Mouse (Mus musculus) kidney, embryonic 15.5 days (tissue): ENCODE data around the gene Dtl. TPM values are rescaled to one million over a fixed set of nuclear protein-coding genes. Genes with fewer than 3 reads are reported as not detected.

Experiments
- ATAC-seq: fragments of 200-750 bp; cut with Nextera tagmentation; replicated peaks from 2 replicates; pipeline ENCODE4 v1.8.0; 2017; ENCODE audit warnings: moderate TSS enrichment; ENCODE audit not compliant: low FRiP score
- H3K27ac ChIP-seq: fragments of 300-500 bp; sonication (generic); 2 replicates; pipeline ENCODE4 v1.5.1; 2015; ENCODE audit warnings: mild to moderate bottlenecking, inconsistent platforms
- H3K27me3 ChIP-seq: fragments of 300-500 bp; sonication (generic); 2 replicates; pipeline ENCODE4 v1.6.1; 2015; ENCODE audit warnings: inconsistent platforms
- H3K36me3 ChIP-seq: fragments of 300-500 bp; sonication (generic); 2 replicates; pipeline ENCODE4 v1.6.1; 2015; ENCODE audit warnings: inconsistent platforms
- H3K4me1 ChIP-seq: fragments of 300-500 bp; sonication (generic); 2 replicates; pipeline ENCODE4 v1.6.1; 2015; ENCODE audit warnings: inconsistent platforms
- H3K4me2 ChIP-seq: fragments of 300-500 bp; sonication (generic); 2 replicates; pipeline ENCODE4 v1.6.1; 2015; ENCODE audit warnings: moderate library complexity, mild to moderate bottlenecking, inconsistent platforms
- H3K4me3 ChIP-seq: fragments of 300-500 bp; sonication (generic); replicated peaks from 2 replicates; pipeline ENCODE4 v1.5.1; 2015; ENCODE audit warnings: mild to moderate bottlenecking, inconsistent platforms
- H3K9ac ChIP-seq: fragments of 300-500 bp; sonication (generic); 2 replicates; pipeline ENCODE4 v1.6.1; 2015; ENCODE audit warnings: mild to moderate bottlenecking, inconsistent platforms
- H3K9me3 ChIP-seq: fragments of 300-500 bp; sonication (generic); replicated peaks from 2 replicates; pipeline ENCODE4 v1.6.1; 2016; ENCODE audit warnings: inconsistent platforms
- WGBS: fragments of 180-500 bp; shearing (Covaris S2); methylation state at CpG from one replicate; pipeline ENCODE4 v1.1.7; 2015; ENCODE audit warnings: mixed read lengths; 5-methylcytosine and 5-hydroxymethylcytosine counted together
- polyA plus RNA-seq: library from polyadenylated mRNA; unstranded; fragments of >200 nt; fragmentation: Nextera tagmentation; extraction: Ambion mirVana; gene quantifications from 2 replicates; pipeline ENCODE4 v1.2.1, GENCODE M21; 2015

Gene Dtl
- polyA plus RNA-seq, result 59.7 and 60.1 TPM in 2 replicates

GRCm38 (mm10) chr1:191575458-191576247 is at the start of gene Dtl, which contains the start of gene Ints7:
Gene Dtl, minus strand, starts transcription at chr1:191575544.
Gene Ints7, plus strand, starts transcription at chr1:191575636.
- H3K36me3 ChIP-seq, result peaks cover 20% of the 10 kb centered on the region
- H3K27me3 ChIP-seq, result no peaks in the 10 kb centered on the region
- peak within 1 kb of the TSS; percentile 97 for H3K27ac ChIP-seq
- WGBS, result under 1% methylated on average over 70 of the region's 70 CpGs
- ATAC-seq, result peak; percentile 98
- 0 out of 2 replicates have a peak, but pooled peaks cover 3% of the 10 kb centered on the region for H3K9me3 ChIP-seq
- peak within 1 kb of the TSS; percentile 96 for H3K4me3 ChIP-seq
- peaks cover 31% of the 10 kb centered on the region for H3K4me1 ChIP-seq
- H3K4me2 ChIP-seq, result peak within 1 kb of the TSS; percentile 74
- H3K9ac ChIP-seq, result peak within 1 kb of the TSS; percentile 84

DNA sequence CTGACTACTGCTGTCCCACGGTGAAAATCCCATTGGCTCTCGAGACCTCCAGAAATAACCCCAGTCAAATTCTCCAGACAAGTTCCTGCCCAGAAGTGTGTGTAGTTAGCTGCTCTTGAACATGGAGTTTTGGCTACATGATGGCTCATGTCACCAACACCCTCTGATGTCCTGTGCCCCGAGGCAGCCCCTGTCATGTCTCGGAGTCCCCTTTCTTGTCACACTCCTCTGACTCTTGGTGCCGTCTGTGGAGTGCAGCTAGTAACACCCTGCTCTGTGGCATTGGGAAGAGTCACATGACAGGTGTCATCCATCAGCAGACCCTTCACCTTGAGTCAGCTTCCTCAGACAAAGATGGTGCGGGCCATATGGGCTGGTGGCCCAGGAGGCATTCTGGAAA is 49.7 kb upstream of the Dtl start:
- ATAC-seq, result 0 out of 2 replicates have a peak, but pooled peaks have one; percentile 26
- Histone ChIP-seq H3K4me2 (no peak overlapping the region), H3K9ac (no peak overlapping the region), H3K36me3 (peaks cover 33% of the 10 kb centered on the region), H3K27ac (no peak overlapping the region), H3K9me3 (no peaks in the 10 kb centered on the region), H3K4me1 (peaks cover 3% of the 10 kb centered on the region; the same call in 1 of the 2 replicates), H3K27me3 (no peaks in the 10 kb centered on the region), H3K4me3 (no peak overlapping the region)
- 46% methylated on average over 6 of the region's 6 CpGs for WGBS

DNA sequence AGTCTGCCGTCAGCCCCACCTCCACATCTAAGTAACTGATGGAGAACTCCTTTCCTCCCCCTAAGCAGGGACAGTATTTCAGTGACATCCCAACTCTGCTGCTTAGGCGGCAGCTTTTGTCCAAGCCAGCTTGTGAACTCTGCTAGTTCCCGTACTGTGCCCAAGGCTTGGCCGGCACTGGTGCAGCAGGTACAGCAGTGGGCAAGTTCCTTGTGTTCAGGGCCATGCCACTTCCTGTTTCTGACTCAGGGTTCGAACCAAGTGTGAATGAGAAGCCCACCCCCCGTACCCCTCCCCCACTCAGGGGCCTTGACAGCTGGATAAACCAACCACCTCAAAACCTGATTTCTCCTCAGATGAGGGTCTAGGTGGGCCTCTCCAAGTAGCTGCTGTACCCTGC is 49.1 kb upstream of the Dtl start:
- peak; percentile 16; the same call in 1 of the 2 replicates for ATAC-seq
- no peak overlapping the region for H3K9ac ChIP-seq
- no peak overlapping the region for H3K4me2 ChIP-seq
- H3K27ac ChIP-seq, result no peak overlapping the region
- peaks cover 3% of the 10 kb centered on the region; the same call in 1 of the 2 replicates for H3K4me1 ChIP-seq
- H3K36me3 ChIP-seq, result peaks cover 38% of the 10 kb centered on the region
- H3K27me3 ChIP-seq, result no peaks in the 10 kb centered on the region
- 64% methylated on average over 6 of the region's 6 CpGs for WGBS
- no peak overlapping the region for H3K4me3 ChIP-seq
- H3K9me3 ChIP-seq, result no peaks in the 10 kb centered on the region

DNA sequence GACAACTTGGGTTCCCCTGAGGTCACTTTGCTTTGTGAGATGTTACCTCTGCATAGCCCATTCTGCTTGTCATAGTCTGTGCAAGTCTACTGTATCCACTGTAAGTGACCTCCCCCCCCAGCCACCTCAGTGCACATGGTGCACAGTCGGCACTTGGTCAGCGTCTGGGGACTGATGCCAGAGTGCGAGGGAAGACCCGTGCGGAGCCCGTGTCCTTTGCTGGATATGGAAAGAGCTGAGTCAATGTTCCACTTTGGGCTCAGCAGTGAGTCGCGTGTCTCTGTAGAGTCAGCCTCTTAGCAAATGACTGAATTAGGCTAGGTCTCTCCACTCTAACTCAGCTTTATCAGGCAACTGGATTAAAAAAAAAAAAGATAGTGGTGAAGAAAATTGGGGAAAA is 47.5 kb upstream of the Dtl start:
- Histone ChIP-seq H3K9ac (no peak overlapping the region), H3K27me3 (no peaks in the 10 kb centered on the region), H3K27ac (no peak overlapping the region), H3K4me2 (no peak overlapping the region), H3K4me3 (no peak overlapping the region), H3K9me3 (no peaks in the 10 kb centered on the region), H3K36me3 (peaks cover 55% of the 10 kb centered on the region), H3K4me1 (peaks cover 3% of the 10 kb centered on the region; the same call in 1 of the 2 replicates)
- no peak for ATAC-seq
- WGBS, result 93% methylated on average over 8 of the region's 8 CpGs

GRCm38 (mm10) chr1:191621096-191621495 is 45.8 kb upstream of the Dtl start:
- no peaks in the 10 kb centered on the region for H3K9me3 ChIP-seq
- H3K27me3 ChIP-seq, result no peaks in the 10 kb centered on the region
- no peak for ATAC-seq
- no peak overlapping the region for H3K9ac ChIP-seq
- H3K4me3 ChIP-seq, result no peak overlapping the region
- peaks cover 72% of the 10 kb centered on the region for H3K36me3 ChIP-seq
- peaks cover 3% of the 10 kb centered on the region; the same call in 1 of the 2 replicates for H3K4me1 ChIP-seq
- 92% methylated on average over 8 of the region's 8 CpGs for WGBS
- no peak overlapping the region for H3K27ac ChIP-seq
- no peak overlapping the region for H3K4me2 ChIP-seq

GRCm38 (mm10) chr1:191618067-191618766 is 42.9 kb upstream of the Dtl start:
- no peak overlapping the region for H3K4me3 ChIP-seq
- no peak for ATAC-seq

DNA sequence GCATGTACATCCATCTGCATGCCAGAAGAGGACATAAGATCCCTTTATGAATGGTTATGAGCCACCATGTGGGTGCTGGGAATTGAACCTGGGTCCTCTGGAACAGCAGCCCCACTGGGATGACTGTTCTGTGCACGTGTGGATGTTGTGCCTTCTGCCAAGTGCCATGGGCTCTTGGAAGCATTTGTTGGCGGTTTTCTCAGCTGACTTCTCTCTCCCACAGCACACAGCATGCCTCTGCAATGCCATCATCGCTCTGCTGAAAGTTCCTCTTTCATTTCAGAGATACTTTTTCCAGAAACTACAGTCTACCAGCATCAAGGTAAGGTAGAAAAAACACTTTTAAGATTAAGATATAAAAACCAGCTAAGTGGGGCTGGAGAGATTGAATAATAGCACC is 42.2 kb upstream of the Dtl start:
- Histone ChIP-seq H3K9ac (no peak overlapping the region), H3K4me1 (no peaks in the 10 kb centered on the region), H3K4me3 (no peak overlapping the region), H3K36me3 (peaks cover 99% of the 10 kb centered on the region), H3K4me2 (no peak overlapping the region), H3K27ac (no peak overlapping the region), H3K9me3 (no peaks in the 10 kb centered on the region), H3K27me3 (no peaks in the 10 kb centered on the region)
- WGBS, result 95% methylated on average over 3 of the region's 3 CpGs
- ATAC-seq, result no peak

More at GRCm38 (mm10) chr1:191618067-191618766, 42.9 kb upstream of the Dtl start:
- H3K9ac ChIP-seq, result no peak overlapping the region
- H3K4me1 ChIP-seq, result no peaks in the 10 kb centered on the region
- peaks cover 99% of the 10 kb centered on the region for H3K36me3 ChIP-seq
- H3K9me3 ChIP-seq, result no peaks in the 10 kb centered on the region
- no peak overlapping the region for H3K4me2 ChIP-seq
- WGBS, result 90% methylated on average over 12 of the region's 12 CpGs
- H3K27ac ChIP-seq, result no peak overlapping the region
- no peaks in the 10 kb centered on the region for H3K27me3 ChIP-seq

GRCm38 (mm10) chr1:191616245-191616644 is 40.9 kb upstream of the Dtl start:
- no peak overlapping the region for H3K9ac ChIP-seq
- 94% methylated on average over 8 of the region's 8 CpGs for WGBS
- H3K9me3 ChIP-seq, result no peaks in the 10 kb centered on the region
- ATAC-seq, result no peak
- no peak overlapping the region for H3K4me3 ChIP-seq
- H3K4me2 ChIP-seq, result no peak overlapping the region
- H3K4me1 ChIP-seq, result no peaks in the 10 kb centered on the region
- peaks cover 100% of the 10 kb centered on the region for H3K36me3 ChIP-seq
- no peaks in the 10 kb centered on the region for H3K27me3 ChIP-seq
- no peak overlapping the region for H3K27ac ChIP-seq

- no peak for ATAC-seq
- H3K27me3 ChIP-seq, result no peaks in the 10 kb centered on the region
- WGBS, result 89% methylated on average over 16 of the region's 16 CpGs
These were observed 37.5 kb upstream of the Dtl start for GRCm38 (mm10) chr1:191612877-191613276.

GRCm38 (mm10) chr1:191611686-191612085 is 36.3 kb upstream of the Dtl start:
- WGBS, result 92% methylated on average over 9 of the region's 9 CpGs
- no peaks in the 10 kb centered on the region for H3K9me3 ChIP-seq
- H3K27me3 ChIP-seq, result no peaks in the 10 kb centered on the region
- H3K36me3 ChIP-seq, result peaks cover 98% of the 10 kb centered on the region
- no peak overlapping the region for H3K27ac ChIP-seq
- H3K4me2 ChIP-seq, result no peak overlapping the region
- no peak overlapping the region for H3K4me3 ChIP-seq
- no peak overlapping the region for H3K9ac ChIP-seq
- ATAC-seq, result no peak
- H3K4me1 ChIP-seq, result no peaks in the 10 kb centered on the region

More at GRCm38 (mm10) chr1:191612877-191613276, 37.5 kb upstream of the Dtl start:
- no peaks in the 10 kb centered on the region for H3K9me3 ChIP-seq
- no peak overlapping the region for H3K9ac ChIP-seq
- no peak overlapping the region for H3K4me2 ChIP-seq
- H3K36me3 ChIP-seq, result peaks cover 98% of the 10 kb centered on the region
- H3K27ac ChIP-seq, result no peak overlapping the region
- H3K4me1 ChIP-seq, result no peaks in the 10 kb centered on the region
- no peak overlapping the region for H3K4me3 ChIP-seq

GRCm38 (mm10) chr1:191610357-191610756 is 35.0 kb upstream of the Dtl start:
- no peak overlapping the region for H3K4me2 ChIP-seq

GRCm38 (mm10) chr1:191609578-191609977 is 34.2 kb upstream of the Dtl start:
- Histone ChIP-seq H3K9me3 (no peaks in the 10 kb centered on the region), H3K36me3 (peaks cover 98% of the 10 kb centered on the region), H3K4me2 (no peak overlapping the region), H3K4me1 (no peaks in the 10 kb centered on the region), H3K4me3 (no peak overlapping the region), H3K27ac (no peak overlapping the region), H3K27me3 (no peaks in the 10 kb centered on the region), H3K9ac (no peak overlapping the region)
- 84% methylated on average over 1 of the region's 1 CpGs for WGBS
- no peak for ATAC-seq

More at GRCm38 (mm10) chr1:191610357-191610756, 35.0 kb upstream of the Dtl start:
- no peaks in the 10 kb centered on the region for H3K27me3 ChIP-seq
- no peak overlapping the region for H3K9ac ChIP-seq
- no peak overlapping the region for H3K27ac ChIP-seq
- H3K9me3 ChIP-seq, result no peaks in the 10 kb centered on the region
- H3K36me3 ChIP-seq, result peaks cover 98% of the 10 kb centered on the region
- no peaks in the 10 kb centered on the region for H3K4me1 ChIP-seq
- no peak overlapping the region for H3K4me3 ChIP-seq
- ATAC-seq, result no peak
- 96% methylated on average over 7 of the region's 7 CpGs for WGBS
